Mouse (Mus musculus) heart, adult 10 weeks (tissue): ENCODE results near the gene Prune1. TPM values are rescaled to one million over a fixed set of nuclear protein-coding genes. Genes with fewer than 3 reads are reported as not detected.

Experiments used
- polyA plus RNA-seq: library from polyadenylated mRNA; stranded (reverse); fragments of 350-450 nt; fragmentation: Illumina TruSeq; extraction: RNeasy Lipid Tissue Mini Kit (QIAGEN cat#74804); gene quantifications from one replicate; pipeline ENCODE4 v1.2.3, GENCODE M21; 2014; ENCODE audit warnings: low read depth, low replicate concordance

Gene Prune1
- 27.0 TPM for polyA plus RNA-seq

DNA sequence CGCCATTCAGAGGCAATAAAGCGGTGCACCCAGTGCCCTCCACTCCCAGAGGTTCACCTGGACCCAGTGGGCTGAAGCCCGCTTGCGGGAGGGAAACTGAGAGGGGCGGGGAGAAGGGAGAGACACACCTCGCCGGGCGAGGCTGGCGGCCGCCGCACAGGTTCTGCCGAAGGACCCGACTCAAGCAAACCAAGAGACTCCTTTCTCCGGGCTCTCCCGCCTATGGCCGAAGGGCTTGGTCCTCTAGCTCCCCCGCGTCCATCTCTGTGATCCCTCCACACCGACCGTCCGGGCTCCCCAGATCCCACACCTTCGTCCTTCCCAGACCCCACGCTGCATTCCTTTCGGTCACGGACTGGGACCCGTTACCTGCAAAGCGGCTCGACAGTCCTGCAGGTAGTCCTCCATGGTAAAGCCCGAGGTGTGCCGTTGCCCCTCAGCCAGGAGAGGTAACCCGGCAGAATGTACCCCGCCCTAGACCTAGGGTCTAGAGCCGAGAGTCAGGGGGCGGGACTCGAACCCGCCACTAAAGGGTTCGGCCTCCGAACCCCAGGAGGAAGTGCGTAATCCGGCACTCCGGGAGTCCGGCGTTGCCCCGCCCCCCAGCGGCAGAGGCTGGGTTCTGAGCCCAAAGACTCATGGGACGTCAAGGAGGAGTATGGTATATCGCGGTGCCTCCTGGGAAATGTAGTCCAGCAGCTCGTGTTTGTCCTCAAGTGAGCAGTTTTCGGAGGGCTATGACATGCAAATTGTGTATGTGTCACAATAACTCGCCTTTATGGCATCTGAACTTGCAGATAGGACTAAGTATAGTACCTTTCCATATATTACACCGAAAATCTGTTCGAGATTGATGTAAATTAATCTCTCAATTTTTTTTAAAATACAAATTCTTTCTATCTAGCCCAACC lies at the start of gene Prune1, which contains the start of gene Mindy1:
TSS of gene Prune1 (minus strand) at position 861 of the 911 bp plus-strand sequence.
TSS of gene Mindy1 (plus strand) at position 130 of the 911 bp plus-strand sequence.

GRCm38 (mm10) chr3:95314486-95315093 lies 32.7 kb upstream of the Prune1 start, which contains the start of gene Cers2:
TSS of gene Cers2 (plus strand) at chr3:95314791.

DNA sequence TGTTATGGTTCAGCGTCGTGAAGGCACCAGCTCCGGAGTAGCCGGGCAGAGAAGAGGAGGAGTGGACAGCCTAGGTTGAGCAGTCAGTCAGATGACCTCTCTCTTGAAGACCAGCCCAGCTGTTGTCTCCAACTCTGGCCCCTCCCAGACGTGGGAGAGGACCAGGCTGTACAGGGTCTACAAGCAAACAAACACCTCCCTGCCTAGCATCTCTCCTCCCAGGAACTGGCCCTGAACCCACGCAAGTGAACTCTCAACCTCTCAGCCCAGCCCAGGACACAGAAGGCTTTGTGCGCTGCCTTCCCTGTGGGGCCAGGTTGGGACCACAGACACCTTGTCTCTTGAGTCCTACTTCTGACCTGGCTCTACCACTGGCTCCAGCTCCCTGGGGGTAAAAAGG lies 25.2 kb upstream of the Prune1 start, which contains the start of gene Anxa9:
TSS of gene Anxa9 (minus strand) at position 77 of the 400 bp plus-strand sequence.

GRCm38 (mm10) chr3:95250783-95251424 lies 31.0 kb downstream of the Prune1 start, which contains the start of gene Bnipl:
TSS of gene Bnipl (minus strand) at chr3:95251193.

DNA sequence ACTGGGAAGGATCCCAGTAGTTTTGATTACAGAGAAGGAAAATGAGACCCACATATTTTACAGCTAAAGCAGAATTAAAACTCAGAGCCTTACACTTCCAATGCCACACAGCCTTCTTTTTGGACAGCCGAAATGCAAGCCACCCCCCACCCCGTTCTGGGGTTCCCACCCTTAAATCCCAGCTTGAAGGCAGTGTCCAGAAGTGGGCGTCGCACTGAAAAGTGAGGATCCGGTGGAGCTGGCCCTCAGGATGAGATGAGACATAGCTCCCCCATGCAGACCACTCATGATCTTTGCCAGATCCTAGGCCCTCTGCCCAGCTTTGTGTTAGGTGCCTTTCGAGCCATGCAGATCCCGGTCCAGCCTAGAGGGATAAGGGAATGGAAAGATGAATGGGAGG lies 40.4 kb downstream of the Prune1 start, which contains the start of gene Gm128:
TSS of gene Gm128 (minus strand) at position 101 of the 400 bp plus-strand sequence.

GRCm38 (mm10) chr3:95231298-95232221 lies 50.3 kb downstream of the Prune1 start, which contains the start of gene Mllt11:
TSS of gene Mllt11 (minus strand) at chr3:95232171.

GRCm38 (mm10) chr3:95228148-95228893 lies 53.6 kb downstream of the Prune1 start, which contains the start of gene Cdc42se1:
TSS of gene Cdc42se1 (plus strand) at chr3:95228732.

DNA sequence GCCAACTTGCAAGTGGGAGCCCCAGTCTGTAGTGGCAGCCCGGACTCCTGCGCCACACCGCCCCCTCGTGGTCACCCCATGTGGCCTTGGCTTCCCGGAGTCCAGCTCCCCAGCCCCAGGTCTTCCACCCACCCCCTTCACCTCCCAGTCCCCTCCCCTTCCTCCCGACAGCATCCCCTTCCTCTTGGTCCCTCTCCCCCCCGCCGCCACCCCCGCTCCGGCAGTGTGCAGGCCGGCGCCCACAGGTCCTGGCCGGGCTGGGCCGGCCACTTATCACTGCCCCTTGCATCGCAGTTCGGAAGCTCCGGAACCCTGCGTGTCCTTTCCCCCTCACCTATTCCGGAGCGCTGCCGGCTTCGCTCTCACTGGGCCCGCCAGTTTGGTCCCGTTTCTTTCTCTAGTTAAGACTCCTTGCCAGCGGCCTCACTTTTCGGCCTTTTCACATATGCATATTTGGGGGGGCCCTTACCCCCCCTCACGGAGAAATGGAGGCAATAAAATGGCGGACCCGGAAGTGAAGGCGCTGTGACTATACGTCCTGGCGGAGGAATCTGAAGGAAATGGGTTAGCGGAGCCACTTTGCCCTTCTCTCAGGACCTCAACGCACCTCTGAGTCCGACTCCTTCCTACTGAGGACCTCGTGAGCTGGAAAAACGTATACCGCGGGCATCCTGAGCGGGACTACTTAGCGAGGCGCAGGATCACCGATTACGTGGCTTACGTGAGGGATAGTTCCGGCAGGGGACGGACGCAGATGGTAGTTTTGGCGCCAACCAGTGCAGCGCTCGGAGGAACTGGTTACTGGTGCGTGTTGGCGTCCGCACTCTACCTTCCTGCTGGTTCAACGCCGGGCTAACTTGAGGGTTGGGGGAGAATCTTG lies 64.4 kb downstream of the Prune1 start, which contains the start of gene Gabpb2:
TSS of gene Gabpb2 (minus strand) at position 662 of the 880 bp plus-strand sequence.

Other genes starting within 250 kb of the Prune1 start
- 157 TPM for gene Psmd4, start 239.5 kb downstream of the Prune1 start, polyA plus RNA-seq
- 15.0 TPM for gene Pip5k1a, start 175.1 kb downstream of the Prune1 start, polyA plus RNA-seq
- gene Vps72, start 171.1 kb downstream of the Prune1 start, polyA plus RNA-seq: 37.4 TPM
- gene Tmod4, start 157.6 kb downstream of the Prune1 start, polyA plus RNA-seq: 31.7 TPM
- 55.1 TPM for gene Scnm1, start 148.1 kb downstream of the Prune1 start, polyA plus RNA-seq
- 8.4 TPM for gene Lysmd1, start 148.0 kb downstream of the Prune1 start, polyA plus RNA-seq
- 2.9 TPM for gene Tnfaip8l2, start 139.7 kb downstream of the Prune1 start, polyA plus RNA-seq
- 9.7 TPM for gene Sema6c, start 121.6 kb downstream of the Prune1 start, polyA plus RNA-seq
- gene Gabpb2, start 64.2 kb downstream of the Prune1 start, polyA plus RNA-seq: 15.5 TPM
- gene Cdc42se1, start 53.3 kb downstream of the Prune1 start, polyA plus RNA-seq: 18.5 TPM
- 10.0 TPM for gene Mllt11, start 49.9 kb downstream of the Prune1 start, polyA plus RNA-seq
- gene Gm128, start 40.5 kb downstream of the Prune1 start, polyA plus RNA-seq: not detected
- not detected for gene Bnipl, start 30.9 kb downstream of the Prune1 start, polyA plus RNA-seq
- gene Mindy1, start 731 bp downstream of the Prune1 start, polyA plus RNA-seq: 24.4 TPM
- 2.1 TPM for gene Anxa9, start 25.1 kb upstream of the Prune1 start, polyA plus RNA-seq
- 54.0 TPM for gene Cers2, start 32.7 kb upstream of the Prune1 start, polyA plus RNA-seq
- 12.5 TPM for gene Setdb1, start 75.1 kb upstream of the Prune1 start, polyA plus RNA-seq
- gene 4930558C23Rik, start 120.8 kb upstream of the Prune1 start, polyA plus RNA-seq: not detected
- gene Arnt, start 152.3 kb upstream of the Prune1 start, polyA plus RNA-seq: 34.4 TPM
- 5.2 TPM for gene Ctsk, start 217.2 kb upstream of the Prune1 start, polyA plus RNA-seq
- 20.0 TPM for gene Ctss, start 244.7 kb upstream of the Prune1 start, polyA plus RNA-seq